Mouse (Mus musculus) neural tube, embryonic 15.5 days (tissue): ENCODE results near the gene Igsf23. TPM values are rescaled to one million over a fixed set of nuclear protein-coding genes. Genes with fewer than 3 reads are reported as not detected.
"Not testable (repeated sequence)": the region's sequence is repeated elsewhere in the genome, so short reads cannot be mapped to it uniquely, and the experiment has no call there.

ENCODE experiments used
- ATAC-seq: fragments of 200-750 bp; cut with Nextera tagmentation; 2 replicates; pipeline ENCODE4 v1.8.0; 2017; ENCODE audit warnings: mild to moderate bottlenecking, moderate TSS enrichment, moderate library complexity; ENCODE audit not compliant: low FRiP score
- H3K27ac ChIP-seq: fragments of 300-500 bp; sonication (generic); replicated peaks from 2 replicates; pipeline ENCODE4 v1.5.1; 2015; ENCODE audit warnings: mild to moderate bottlenecking, inconsistent platforms
- H3K27me3 ChIP-seq: fragments of 300-500 bp; sonication (generic); replicated peaks from 2 replicates; pipeline ENCODE4 v1.6.1; 2015; ENCODE audit warnings: inconsistent platforms
- H3K36me3 ChIP-seq: fragments of 300-500 bp; sonication (generic); 2 replicates; pipeline ENCODE4 v1.6.1; 2015; ENCODE audit warnings: inconsistent platforms
- H3K4me1 ChIP-seq: fragments of 300-500 bp; sonication (generic); 2 replicates; pipeline ENCODE4 v1.6.1; 2015; ENCODE audit warnings: inconsistent platforms
- H3K4me2 ChIP-seq: fragments of 300-500 bp; sonication (generic); 2 replicates; pipeline ENCODE4 v1.6.1; 2015; ENCODE audit warnings: inconsistent platforms, mild to moderate bottlenecking, moderate library complexity
- H3K4me3 ChIP-seq: fragments of 300-500 bp; sonication (generic); replicated peaks from 2 replicates; pipeline ENCODE4 v1.5.1; 2015; ENCODE audit warnings: mild to moderate bottlenecking, inconsistent platforms
- H3K9ac ChIP-seq: fragments of 300-500 bp; sonication (generic); replicated peaks from 2 replicates; pipeline ENCODE4 v1.6.1; 2015; ENCODE audit warnings: mild to moderate bottlenecking, inconsistent platforms
- H3K9me3 ChIP-seq: fragments of 300-500 bp; sonication (generic); replicated peaks from 2 replicates; pipeline ENCODE4 v1.6.1; 2016; ENCODE audit warnings: inconsistent platforms
- WGBS: fragments of 180-500 bp; shearing (Covaris S2); methylation state at CpG from one replicate; pipeline ENCODE4 v1.1.7; 2015; ENCODE audit warnings: mixed read lengths; 5-methylcytosine and 5-hydroxymethylcytosine counted together
- polyA plus RNA-seq: library from polyadenylated mRNA; unstranded; fragments of >200 nt; fragmentation: Nextera tagmentation; extraction: Ambion mirVana; gene quantifications from 2 replicates; pipeline ENCODE4 v1.2.1, GENCODE M21; 2015

Gene Igsf23
- polyA plus RNA-seq, 1 experiment from 2014 or later = 0.12 TPM

- no peaks in the 10 kb centered on the region for H3K27me3 ChIP-seq
- 26% methylated on average over 20 of the region's 21 CpGs for WGBS
- H3K4me3 ChIP-seq = peak overlapping the region; percentile 33
- peaks cover 11% of the 10 kb centered on the region for H3K4me1 ChIP-seq
- H3K9ac ChIP-seq = 0 out of 2 replicates have a peak overlapping the region, but pooled peaks have one; percentile 30
- H3K36me3 ChIP-seq = no peaks in the 10 kb centered on the region
- peak; percentile 83 for ATAC-seq
- H3K4me2 ChIP-seq = peak overlapping the region; percentile 59
- H3K27ac ChIP-seq = peak overlapping the region; percentile 64
- no peaks in the 10 kb centered on the region for H3K9me3 ChIP-seq
These were observed 17.4 kb downstream of the Igsf23 start for GRCm38 (mm10) chr7:19932877-19933809.

DNA sequence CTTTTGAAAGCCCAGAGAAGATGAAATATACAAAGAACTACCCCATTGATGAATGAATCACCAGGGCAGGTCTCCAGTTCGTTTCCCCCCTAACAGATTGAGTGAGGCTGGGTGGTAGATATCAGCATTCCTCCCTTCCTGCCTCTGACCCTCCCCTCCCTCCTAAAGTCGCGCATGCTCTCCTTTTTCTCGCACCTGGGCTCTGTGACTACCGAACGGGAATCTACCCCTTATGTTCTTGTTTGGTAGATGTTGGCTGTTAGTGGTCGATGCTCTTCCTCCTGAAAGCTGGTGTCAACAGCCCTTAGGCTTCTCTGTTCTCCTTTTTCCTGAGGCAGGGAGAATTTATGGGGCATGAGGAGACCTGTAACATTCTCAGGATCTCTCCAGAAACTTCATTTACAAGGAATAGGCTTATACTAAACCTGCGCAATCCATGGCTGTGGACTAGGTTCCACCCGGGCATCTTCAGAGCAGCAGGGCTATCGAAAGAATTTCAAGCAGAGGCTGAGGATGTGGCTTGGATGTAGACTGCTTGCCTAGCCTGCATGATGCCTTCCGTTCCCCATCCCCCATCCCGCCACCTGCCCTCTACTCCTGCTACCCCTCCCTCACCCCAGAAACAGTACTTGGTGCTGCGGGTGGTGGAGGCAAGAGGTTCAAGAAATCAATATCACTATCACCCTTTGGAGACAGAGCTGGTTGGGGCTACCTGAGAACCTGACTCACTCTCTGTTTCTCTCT lies 18.3 kb downstream of the Igsf23 start:
- Histone ChIP-seq H3K4me3 (peak overlapping the region; percentile 17; the same call in 1 of the 2 replicates), H3K27me3 (no peaks in the 10 kb centered on the region), H3K4me2 (peak overlapping the region; percentile 59), H3K9me3 (no peaks in the 10 kb centered on the region), H3K36me3 (no peaks in the 10 kb centered on the region), H3K4me1 (peaks cover 11% of the 10 kb centered on the region), H3K9ac (no peak overlapping the region), H3K27ac (no peak overlapping the region; the same call in 1 of the 2 replicates)
- 29% methylated on average over 13 of the region's 13 CpGs for WGBS
- peak; percentile 65 for ATAC-seq

GRCm38 (mm10) chr7:19930481-19930880 lies 20.1 kb downstream of the Igsf23 start:
- not testable (repeated sequence) for H3K27ac ChIP-seq, H3K9me3 ChIP-seq, ATAC-seq, H3K27me3 ChIP-seq, H3K9ac ChIP-seq, H3K36me3 ChIP-seq, H3K4me2 ChIP-seq, H3K4me3 ChIP-seq
- 84% methylated on average over 6 of the region's 6 CpGs for WGBS
- H3K4me1 ChIP-seq = peaks cover 11% of the 10 kb centered on the region

GRCm38 (mm10) chr7:19928486-19928885 lies 22.1 kb downstream of the Igsf23 start:
- peaks cover 9% of the 10 kb centered on the region for H3K4me1 ChIP-seq
- 36% methylated on average over 5 of the region's 5 CpGs for WGBS
- ATAC-seq = no peak

GRCm38 (mm10) chr7:19926849-19927480 lies 23.6 kb downstream of the Igsf23 start:
- no peak for ATAC-seq
- H3K4me3 ChIP-seq = no peak overlapping the region
- no peak overlapping the region for H3K9ac ChIP-seq
- peaks cover under 1% of the 10 kb centered on the region for H3K4me1 ChIP-seq
- no peaks in the 10 kb centered on the region for H3K9me3 ChIP-seq
- H3K27ac ChIP-seq = no peak overlapping the region
- H3K36me3 ChIP-seq = no peaks in the 10 kb centered on the region
- no peaks in the 10 kb centered on the region for H3K27me3 ChIP-seq
- WGBS = 81% methylated on average over 2 of the region's 2 CpGs
- H3K4me2 ChIP-seq = no peak overlapping the region

More at GRCm38 (mm10) chr7:19928486-19928885, 22.1 kb downstream of the Igsf23 start:
- Histone ChIP-seq H3K36me3 (no peaks in the 10 kb centered on the region), H3K27me3 (no peaks in the 10 kb centered on the region), H3K27ac (no peak overlapping the region), H3K9ac (no peak overlapping the region), H3K9me3 (no peaks in the 10 kb centered on the region), H3K4me2 (no peak overlapping the region), H3K4me3 (no peak overlapping the region)

DNA sequence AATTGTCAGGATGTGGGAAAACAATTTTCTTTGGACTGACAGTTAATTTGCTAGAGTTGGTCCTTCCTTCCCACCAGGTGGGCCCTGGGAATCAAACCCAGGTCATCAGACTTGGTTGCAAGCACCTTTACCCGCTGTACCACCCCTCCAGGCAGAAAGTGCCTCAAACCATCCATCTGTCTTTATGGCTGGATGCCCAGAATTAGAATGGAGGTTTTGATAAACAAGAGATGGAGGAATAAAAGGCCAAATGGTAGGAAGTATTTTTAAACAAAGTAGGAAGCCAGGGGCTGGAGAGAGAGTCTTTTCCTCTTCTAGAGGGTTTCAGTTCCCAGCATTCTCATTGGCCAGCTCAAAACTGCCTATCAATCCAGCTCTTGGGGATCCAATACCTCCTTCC lies 25.2 kb downstream of the Igsf23 start:
- no peaks in the 10 kb centered on the region for H3K36me3 ChIP-seq
- H3K9me3 ChIP-seq = no peaks in the 10 kb centered on the region
- no peak overlapping the region for H3K4me2 ChIP-seq
- no peak overlapping the region for H3K9ac ChIP-seq
- H3K27ac ChIP-seq = no peak overlapping the region
- ATAC-seq = no peak
- no peak overlapping the region for H3K4me3 ChIP-seq
- H3K4me1 ChIP-seq = peaks cover 10% of the 10 kb centered on the region
- WGBS = 64% methylated on average over 1 of the region's 1 CpGs
- H3K27me3 ChIP-seq = no peaks in the 10 kb centered on the region

DNA sequence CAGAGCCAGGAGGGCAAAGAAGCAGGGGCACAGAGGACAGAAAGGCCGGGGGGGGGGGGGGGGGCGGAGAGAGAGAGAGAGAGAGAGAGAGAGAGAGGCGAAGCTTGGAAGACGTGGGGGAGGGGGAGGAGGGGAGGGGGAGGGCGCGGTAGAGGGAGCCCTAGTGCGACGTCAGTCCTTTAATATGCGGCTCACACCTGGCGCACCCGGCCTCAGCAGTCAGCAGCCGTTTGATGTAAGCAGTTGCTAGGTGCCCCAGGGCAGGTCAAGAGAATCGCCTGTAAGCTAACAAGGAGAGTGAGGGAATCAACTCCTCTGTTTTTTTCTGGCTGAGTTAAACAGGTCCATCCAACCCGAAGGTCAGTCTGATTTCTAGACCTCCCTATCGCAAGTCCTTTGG lies 26.8 kb downstream of the Igsf23 start:
- WGBS = 18% methylated on average over 7 of the region's 15 CpGs
- H3K27me3 ChIP-seq = no peaks in the 10 kb centered on the region
- no peak overlapping the region for H3K4me3 ChIP-seq
- no peak overlapping the region for H3K27ac ChIP-seq
- H3K4me1 ChIP-seq = peaks cover 18% of the 10 kb centered on the region
- 0 out of 2 replicates have a peak overlapping the region, but pooled peaks have one; percentile 25 for H3K4me2 ChIP-seq
- no peaks in the 10 kb centered on the region for H3K9me3 ChIP-seq
- no peak for ATAC-seq
- H3K36me3 ChIP-seq = no peaks in the 10 kb centered on the region
- no peak overlapping the region for H3K9ac ChIP-seq

DNA sequence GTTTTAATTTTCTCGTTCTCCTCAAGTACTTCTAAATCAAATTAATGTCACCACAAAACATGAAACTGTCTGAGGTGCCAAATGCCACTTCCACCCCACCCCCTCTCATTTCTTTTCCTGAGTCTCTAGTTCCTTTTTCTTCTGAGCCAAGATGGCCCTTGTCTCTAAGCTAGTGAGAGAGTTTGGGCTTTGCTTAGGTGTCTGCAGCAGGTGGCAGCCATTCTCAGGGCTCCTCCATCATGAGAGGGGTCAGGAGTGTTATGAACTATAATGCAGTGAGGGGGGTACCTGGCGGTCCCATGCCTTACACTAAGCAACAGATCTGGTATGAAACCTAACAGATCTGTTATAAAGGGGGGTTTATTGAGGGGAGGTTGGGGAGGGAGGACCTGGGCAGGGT lies 27.2 kb downstream of the Igsf23 start:
- H3K27me3 ChIP-seq = no peaks in the 10 kb centered on the region
- peaks cover 18% of the 10 kb centered on the region for H3K4me1 ChIP-seq
- H3K4me2 ChIP-seq = no peak overlapping the region
- no peaks in the 10 kb centered on the region for H3K9me3 ChIP-seq
- no peak overlapping the region for H3K9ac ChIP-seq
- no peaks in the 10 kb centered on the region for H3K36me3 ChIP-seq
- ATAC-seq = no peak
- no peak overlapping the region for H3K4me3 ChIP-seq
- H3K27ac ChIP-seq = no peak overlapping the region
- WGBS = 40% methylated on average over 2 of the region's 2 CpGs

- Histone ChIP-seq H3K27me3 (no peaks in the 10 kb centered on the region), H3K9me3 (no peaks in the 10 kb centered on the region), H3K27ac (peak within 1 kb of the TSS; percentile 91), H3K4me3 (peak within 1 kb of the TSS; percentile 77), H3K36me3 (peaks cover 13% of the 10 kb centered on the region), H3K9ac (peak within 1 kb of the TSS; percentile 91), H3K4me1 (peaks cover 18% of the 10 kb centered on the region), H3K4me2 (peak within 1 kb of the TSS; percentile 69)
- peak; percentile 89 for ATAC-seq
- under 1% methylated on average over 58 of the region's 60 CpGs for WGBS
These were observed 29.9 kb downstream of the Igsf23 start, which contains the start of gene Pvr for GRCm38 (mm10) chr7:19920506-19921261. Gene Pvr, minus strand, starts transcription at chr7:19921160.

GRCm38 (mm10) chr7:19920166-19920505 lies 30.4 kb downstream of the Igsf23 start:
- Histone ChIP-seq H3K9ac (peak overlapping the region; percentile 91), H3K36me3 (peaks cover 14% of the 10 kb centered on the region), H3K27ac (peak overlapping the region; percentile 91), H3K4me2 (peak overlapping the region; percentile 69), H3K9me3 (no peaks in the 10 kb centered on the region), H3K4me1 (peaks cover 18% of the 10 kb centered on the region), H3K27me3 (no peaks in the 10 kb centered on the region), H3K4me3 (peak overlapping the region; percentile 77)
- ATAC-seq = peak; percentile 50
- 30% methylated on average over 4 of the region's 4 CpGs for WGBS

DNA sequence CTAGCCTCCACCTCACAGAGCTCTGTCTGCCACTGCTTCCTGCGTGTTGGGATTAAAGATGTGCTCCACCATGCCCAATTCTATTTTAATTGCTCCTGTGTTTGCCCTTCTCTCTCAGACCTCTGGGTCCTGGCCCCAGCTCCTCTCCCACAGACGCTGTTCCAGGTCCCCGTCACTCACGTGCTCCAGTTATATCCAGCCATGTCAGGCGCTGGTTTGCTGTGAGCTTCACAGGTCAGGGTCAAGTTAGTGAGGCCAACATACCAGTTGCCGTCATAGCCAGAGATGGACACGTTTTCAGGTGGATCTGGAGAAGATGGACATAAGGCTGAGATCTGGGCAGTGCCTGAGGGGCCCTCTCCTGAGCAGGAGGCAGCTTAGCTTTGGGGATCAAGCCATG lies 36.0 kb downstream of the Igsf23 start:
- H3K36me3 ChIP-seq = peaks cover 16% of the 10 kb centered on the region
- no peaks in the 10 kb centered on the region for H3K4me1 ChIP-seq
- no peaks in the 10 kb centered on the region for H3K27me3 ChIP-seq
- H3K27ac ChIP-seq = no peak overlapping the region
- no peak overlapping the region for H3K4me3 ChIP-seq
- no peaks in the 10 kb centered on the region for H3K9me3 ChIP-seq
- H3K4me2 ChIP-seq = no peak overlapping the region
- H3K9ac ChIP-seq = no peak overlapping the region
- 95% methylated on average over 7 of the region's 7 CpGs for WGBS
- no peak for ATAC-seq
